Mouse (Mus musculus) thymus, adult 2 months (tissue): ENCODE results near the gene Tedc2.

ENCODE experiments used
- CTCF ChIP-seq: fragments of 200-500 bp; IDR thresholded peaks from 2 replicates; pipeline ENCODE4 v1.5.1; 2012; ENCODE audit warnings: mild to moderate bottlenecking, control low read depth, low read length, moderate library complexity, borderline replicate concordance; ENCODE audit not compliant: control insufficient read depth, poor library complexity, insufficient read depth; ENCODE audit errors: extremely low read depth
- POLR2A ChIP-seq: fragments of 200-500 bp; IDR thresholded peaks from 2 replicates; pipeline ENCODE4 v1.6.1; 2012; ENCODE audit warnings: mild to moderate bottlenecking, low read length, control low read depth, moderate library complexity; ENCODE audit not compliant: control insufficient read depth, poor library complexity, insufficient read depth; ENCODE audit errors: extremely low read depth

- TF ChIP-seq POLR2A (no peak), CTCF (no peak)
These were observed 29.2 kb downstream of the Tedc2 start for GRCm38 (mm10) chr17:24191481-24191880.
